Mouse (Mus musculus) liver, embryonic 11.5 days (tissue): ENCODE measurements at regions not wholly inside any gene's neighbourhood (a gene's known extent, or its start where the extent isn't known, plus 50 kb on each side); places are given as distances from the start of the nearest gene placed in this dataset.

Source experiments
- ATAC-seq: fragments of 200-750 bp; cut with Nextera tagmentation; replicated peaks from 2 replicates; pipeline ENCODE4 v1.8.0; 2017; ENCODE audit warnings: moderate number of reproducible peaks, mild to moderate bottlenecking, moderate TSS enrichment, moderate library complexity; ENCODE audit not compliant: low FRiP score
- DNase-seq: peaks from one replicate; pipeline ENCODE4 v3.0.0-alpha.2; 2017; ENCODE audit warnings: low spot score
- H3K27ac ChIP-seq: fragments of 300-500 bp; sonication (generic); 2 replicates; pipeline ENCODE4 v1.5.1; 2014; ENCODE audit warnings: mild to moderate bottlenecking, low read depth, low read length, control low read depth
- H3K27me3 ChIP-seq: fragments of 300-500 bp; sonication (generic); replicated peaks from 2 replicates; pipeline ENCODE4 v1.6.1; 2014; ENCODE audit warnings: low read length, mixed read lengths; ENCODE audit not compliant: control insufficient read depth, insufficient read depth
- H3K36me3 ChIP-seq: fragments of 300-500 bp; sonication (generic); 2 replicates; pipeline ENCODE4 v1.6.1; 2014; ENCODE audit warnings: mild to moderate bottlenecking, low read length, moderate library complexity, mixed read lengths; ENCODE audit not compliant: control insufficient read depth, insufficient read depth
- H3K4me1 ChIP-seq: fragments of 300-500 bp; sonication (generic); replicated peaks from 2 replicates; pipeline ENCODE4 v1.6.1; 2014; ENCODE audit warnings: low read length, mixed read lengths; ENCODE audit not compliant: control insufficient read depth, insufficient read depth
- H3K4me2 ChIP-seq: fragments of 300-500 bp; sonication (generic); 2 replicates; pipeline ENCODE4 v1.6.1; 2014; ENCODE audit warnings: mild to moderate bottlenecking, control low read depth, moderate library complexity
- H3K4me3 ChIP-seq: fragments of 300-500 bp; sonication (generic); 2 replicates; pipeline ENCODE4 v1.5.1; 2014; ENCODE audit warnings: low read depth, low read length, control low read depth
- H3K9ac ChIP-seq: fragments of 300-500 bp; sonication (generic); 2 replicates; pipeline ENCODE4 v1.6.1; 2014; ENCODE audit warnings: low read depth, low read length, control low read depth
- H3K9me3 ChIP-seq: fragments of 300-500 bp; sonication (generic); 2 replicates; pipeline ENCODE4 v1.6.1; 2016; ENCODE audit warnings: low read length, inconsistent platforms, mixed read lengths; ENCODE audit not compliant: control insufficient read depth
- WGBS: fragments of 180-500 bp; shearing (Covaris S2); extraction: QIAGEN DNeasy Blood & Tissue Kit; methylation state at CpG from one replicate; pipeline ENCODE4 v1.1.7; 2014; 5-methylcytosine and 5-hydroxymethylcytosine counted together

DNA sequence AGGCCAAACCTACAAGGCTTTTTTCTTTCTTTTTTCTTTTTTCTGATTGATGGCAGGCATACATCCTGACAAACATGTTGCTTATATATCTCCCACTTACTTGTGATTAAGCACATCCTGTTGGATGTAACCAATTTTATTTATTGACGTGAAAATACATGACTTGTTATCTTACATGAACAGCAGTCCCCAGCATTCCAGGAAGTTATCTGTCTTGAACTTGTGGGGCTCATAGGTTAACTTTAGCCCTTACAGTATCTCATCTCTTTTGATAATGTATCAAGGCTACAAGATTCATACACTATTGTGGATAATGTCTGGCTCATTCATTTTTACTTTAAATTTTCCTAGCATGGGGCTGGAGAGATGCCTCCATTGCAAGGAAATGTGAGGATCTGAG is 852.0 kb upstream of the Agtr1b start:
- Histone ChIP-seq H3K27ac (no peak overlapping the region), H3K36me3 (no peaks in the 10 kb centered on the region), H3K27me3 (no peaks in the 10 kb centered on the region), H3K9me3 (no peaks in the 10 kb centered on the region), H3K4me3 (no peak overlapping the region), H3K4me2 (no peak overlapping the region), H3K9ac (no peak overlapping the region), H3K4me1 (no peaks in the 10 kb centered on the region)
- ATAC-seq (no peak), DNase-seq (no peak)
- 61% methylated on average over 1 of the region's 1 CpGs for WGBS

- DNase-seq: no peak
- Histone ChIP-seq H3K9me3 (no peaks in the 10 kb centered on the region), H3K36me3 (no peaks in the 10 kb centered on the region), H3K4me2 (no peak overlapping the region), H3K27ac (no peak overlapping the region), H3K27me3 (no peaks in the 10 kb centered on the region), H3K4me1 (no peaks in the 10 kb centered on the region), H3K9ac (no peak overlapping the region), H3K4me3 (no peak overlapping the region)
- WGBS: 62% methylated on average over 2 of the region's 2 CpGs
- no peak for ATAC-seq
These were observed 835.3 kb upstream of the Tbl1xr1 start for GRCm38 (mm10) chr3:21241184-21241583.

GRCm38 (mm10) chr3:21256129-21256760 is 820.2 kb upstream of the Tbl1xr1 start:
- Histone ChIP-seq H3K27ac (no peak overlapping the region), H3K9me3 (no peaks in the 10 kb centered on the region), H3K36me3 (no peaks in the 10 kb centered on the region), H3K4me3 (no peak overlapping the region), H3K27me3 (no peaks in the 10 kb centered on the region), H3K4me2 (no peak overlapping the region), H3K4me1 (no peaks in the 10 kb centered on the region), H3K9ac (no peak overlapping the region)
- no peak for DNase-seq
- WGBS: 91% methylated on average over 1 of the region's 1 CpGs
- ATAC-seq: no peak

- 76% methylated on average over 2 of the region's 2 CpGs for WGBS
- no peak overlapping the region for H3K9ac ChIP-seq
- no peak overlapping the region for H3K27ac ChIP-seq
- H3K27me3 ChIP-seq: no peaks in the 10 kb centered on the region
- no peaks in the 10 kb centered on the region for H3K36me3 ChIP-seq
- DNase-seq (no peak), ATAC-seq (no peak)
- H3K4me2 ChIP-seq: no peak overlapping the region
- H3K9me3 ChIP-seq: no peaks in the 10 kb centered on the region
- H3K4me1 ChIP-seq: no peaks in the 10 kb centered on the region
- H3K4me3 ChIP-seq: no peak overlapping the region
These were observed 813.1 kb upstream of the Tbl1xr1 start for GRCm38 (mm10) chr3:21263317-21263716.

DNA sequence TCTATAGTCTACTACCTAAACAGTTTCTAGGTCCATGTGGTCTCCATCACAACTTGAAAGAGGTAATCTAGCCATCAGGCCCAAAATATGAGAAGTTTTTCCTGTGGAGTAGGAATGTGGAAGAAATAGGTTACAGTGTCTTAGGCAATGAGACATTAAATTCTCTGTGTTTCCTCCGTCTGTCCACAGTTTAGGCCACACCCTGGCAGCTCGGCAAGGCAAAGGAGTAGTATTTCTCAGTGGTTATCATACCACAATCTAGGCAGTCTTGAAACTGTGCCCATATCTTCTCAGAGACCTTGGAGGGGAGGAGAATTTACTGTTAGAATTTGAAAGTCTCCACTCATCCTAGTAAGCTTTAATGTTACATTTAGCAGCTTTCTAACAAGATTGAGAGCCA is 811.0 kb upstream of the Tbl1xr1 start:
- no peak overlapping the region for H3K4me3 ChIP-seq
- no peak overlapping the region for H3K9ac ChIP-seq
- no peak overlapping the region for H3K4me2 ChIP-seq
- 74% methylated on average over 2 of the region's 2 CpGs for WGBS
- H3K27ac ChIP-seq: no peak overlapping the region
- no peaks in the 10 kb centered on the region for H3K36me3 ChIP-seq
- DNase-seq (no peak), ATAC-seq (no peak)
- no peaks in the 10 kb centered on the region for H3K4me1 ChIP-seq
- no peaks in the 10 kb centered on the region for H3K9me3 ChIP-seq
- H3K27me3 ChIP-seq: no peaks in the 10 kb centered on the region

GRCm38 (mm10) chr3:21268429-21269129 is 807.9 kb upstream of the Tbl1xr1 start:
- Histone ChIP-seq H3K4me3 (no peak overlapping the region), H3K27me3 (no peaks in the 10 kb centered on the region), H3K36me3 (no peaks in the 10 kb centered on the region), H3K4me2 (no peak overlapping the region), H3K4me1 (no peaks in the 10 kb centered on the region), H3K27ac (no peak overlapping the region), H3K9me3 (no peaks in the 10 kb centered on the region), H3K9ac (no peak overlapping the region)
- ATAC-seq: no peak
- 50% methylated on average over 7 of the region's 7 CpGs for WGBS
- DNase-seq: no peak

DNA sequence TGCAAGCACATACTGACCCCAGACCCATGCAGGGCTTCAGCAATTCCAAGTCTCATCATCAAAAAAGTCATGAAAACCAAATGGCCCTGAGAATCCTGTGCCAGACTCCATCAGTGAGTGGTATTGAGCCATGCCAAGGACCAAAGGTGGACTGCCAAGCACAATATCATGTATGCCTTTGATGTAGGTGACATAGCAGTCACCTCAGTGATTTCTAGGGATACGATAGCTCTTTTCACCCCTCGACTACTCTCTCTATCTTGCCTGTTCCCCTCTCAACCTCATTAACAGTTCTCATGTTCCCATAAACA is 807.4 kb upstream of the Tbl1xr1 start:
- 76% methylated on average over 2 of the region's 2 CpGs for WGBS
- DNase-seq (no peak), ATAC-seq (no peak)
- no peaks in the 10 kb centered on the region for H3K27me3 ChIP-seq
- no peaks in the 10 kb centered on the region for H3K9me3 ChIP-seq
- no peak overlapping the region for H3K4me3 ChIP-seq
- H3K36me3 ChIP-seq: no peaks in the 10 kb centered on the region
- no peaks in the 10 kb centered on the region for H3K4me1 ChIP-seq
- H3K9ac ChIP-seq: no peak overlapping the region
- no peak overlapping the region for H3K4me2 ChIP-seq
- no peak overlapping the region for H3K27ac ChIP-seq

DNA sequence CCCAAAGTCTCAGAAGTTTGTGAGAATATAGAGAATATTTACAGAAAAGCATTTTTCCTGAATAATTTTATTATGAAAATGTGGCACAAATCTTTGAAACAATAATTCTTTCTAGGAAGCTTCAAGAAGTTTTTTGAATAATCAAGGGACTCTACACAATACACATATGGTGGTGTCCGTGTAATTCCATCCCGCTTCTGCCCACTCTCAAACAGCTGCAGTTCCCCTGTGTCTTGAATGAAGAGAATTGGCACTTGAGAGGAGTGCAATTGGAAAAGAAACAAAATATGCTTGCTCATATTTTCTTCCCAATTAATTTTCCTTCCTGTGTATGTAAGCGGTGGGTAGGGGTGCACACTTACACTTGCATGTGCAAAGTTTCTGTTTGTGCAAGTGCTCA is 805.7 kb upstream of the Tbl1xr1 start:
- Histone ChIP-seq H3K27me3 (no peaks in the 10 kb centered on the region), H3K9ac (no peak overlapping the region), H3K9me3 (no peaks in the 10 kb centered on the region), H3K4me2 (no peak overlapping the region), H3K27ac (no peak overlapping the region), H3K4me3 (no peak overlapping the region), H3K4me1 (no peaks in the 10 kb centered on the region), H3K36me3 (no peaks in the 10 kb centered on the region)
- DNase-seq (no peak), ATAC-seq (no peak)
- 86% methylated on average over 3 of the region's 3 CpGs for WGBS

GRCm38 (mm10) chr3:21272219-21272618 is 804.2 kb upstream of the Tbl1xr1 start:
- Histone ChIP-seq H3K9ac (no peak overlapping the region), H3K4me3 (no peak overlapping the region), H3K4me1 (no peaks in the 10 kb centered on the region), H3K4me2 (no peak overlapping the region), H3K36me3 (no peaks in the 10 kb centered on the region), H3K27me3 (no peaks in the 10 kb centered on the region), H3K27ac (no peak overlapping the region), H3K9me3 (no peaks in the 10 kb centered on the region)
- 89% methylated on average over 4 of the region's 4 CpGs for WGBS
- DNase-seq (no peak), ATAC-seq (no peak)
